Mouse (Mus musculus): ENCODE measurements around the gene Wwox.

Gene Wwox

GRCm38 (mm10) chr8:114801428-114802134 lies 362.1 kb downstream of the Wwox start:
- CTCF ChIA-PET, result interaction anchor here (1.0 kb wide), 1 partner anchor 82 kb away, joined by 7 read pairs; no protein-coding TSS in a partner anchor

DNA sequence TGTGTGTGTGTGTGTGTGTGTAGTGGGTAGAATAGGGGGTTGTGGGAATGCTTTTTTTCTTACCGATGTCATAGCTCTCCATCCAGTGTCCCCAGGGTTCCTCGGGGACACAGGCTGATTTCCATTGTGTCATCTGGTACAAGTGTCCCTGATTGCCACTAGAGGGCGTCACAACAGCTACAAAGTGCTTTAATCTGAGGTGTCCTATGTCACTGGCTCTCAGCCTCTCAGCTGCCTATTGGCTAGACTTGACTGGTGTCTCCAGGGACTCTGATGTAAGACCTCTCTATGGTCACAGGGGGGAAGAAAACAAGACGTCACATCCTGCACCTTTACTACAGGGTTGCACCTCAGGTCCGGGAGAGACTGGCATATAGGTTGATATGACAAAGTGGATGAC lies 363.7 kb downstream of the Wwox start:
- CTCF ChIA-PET, result interaction anchor here (0.6 kb wide), 1 partner anchor 13 kb away, joined by 4 read pairs; no protein-coding TSS in a partner anchor

- CTCF ChIA-PET, result no interaction called here
These were observed 367.5 kb downstream of the Wwox start for GRCm38 (mm10) chr8:114806826-114807420.

DNA sequence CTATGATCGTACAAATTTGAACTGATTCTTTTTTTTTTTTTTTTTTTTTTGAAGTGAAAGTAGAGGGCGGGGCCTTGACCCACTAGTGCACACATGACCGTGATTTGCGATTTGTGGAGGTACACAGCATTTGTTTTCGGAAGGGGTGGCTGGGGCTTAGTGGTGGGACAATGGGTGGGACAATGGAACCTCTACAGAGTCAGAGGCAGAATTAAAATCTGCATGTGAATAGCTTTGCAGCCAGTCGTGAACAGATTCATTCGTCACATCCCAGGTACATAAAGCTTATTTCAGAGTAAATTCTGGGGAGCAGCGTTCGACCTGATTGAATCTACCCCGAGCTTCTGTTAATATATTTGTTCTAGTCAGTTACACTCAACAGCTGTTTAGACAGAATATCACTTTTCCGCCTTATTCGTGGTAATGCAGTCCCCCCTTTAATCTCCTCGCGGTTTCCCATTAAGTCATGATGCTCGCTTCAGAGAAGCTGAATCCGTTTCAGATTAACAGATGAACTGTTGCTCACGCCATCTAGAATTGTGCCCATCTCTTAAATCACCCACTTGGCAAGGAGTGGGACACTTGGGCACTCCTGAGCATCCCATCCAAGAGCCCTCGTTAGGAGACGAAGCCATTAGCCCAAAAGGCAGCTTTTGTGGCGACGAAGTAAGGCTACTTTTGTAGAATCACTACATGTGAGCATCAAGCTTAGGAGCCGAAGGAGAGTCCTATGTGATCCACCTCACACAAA lies 368.4 kb downstream of the Wwox start:
- CTCF ChIA-PET, result interaction anchor here (0.6 kb wide), 1 partner anchor 12 kb away, joined by 7 read pairs; no protein-coding TSS in a partner anchor

- CTCF ChIA-PET, result interaction anchor here (0.5 to 0.6 kb wide), 2 partner anchors 18 to 100 kb away, joined by 3 read pairs; no protein-coding TSS in a partner anchor
These were observed 371.0 kb downstream of the Wwox start for GRCm38 (mm10) chr8:114810470-114810869.

- CTCF ChIA-PET, result no interaction called here
These were observed 374.4 kb downstream of the Wwox start for GRCm38 (mm10) chr8:114813830-114814229.

DNA sequence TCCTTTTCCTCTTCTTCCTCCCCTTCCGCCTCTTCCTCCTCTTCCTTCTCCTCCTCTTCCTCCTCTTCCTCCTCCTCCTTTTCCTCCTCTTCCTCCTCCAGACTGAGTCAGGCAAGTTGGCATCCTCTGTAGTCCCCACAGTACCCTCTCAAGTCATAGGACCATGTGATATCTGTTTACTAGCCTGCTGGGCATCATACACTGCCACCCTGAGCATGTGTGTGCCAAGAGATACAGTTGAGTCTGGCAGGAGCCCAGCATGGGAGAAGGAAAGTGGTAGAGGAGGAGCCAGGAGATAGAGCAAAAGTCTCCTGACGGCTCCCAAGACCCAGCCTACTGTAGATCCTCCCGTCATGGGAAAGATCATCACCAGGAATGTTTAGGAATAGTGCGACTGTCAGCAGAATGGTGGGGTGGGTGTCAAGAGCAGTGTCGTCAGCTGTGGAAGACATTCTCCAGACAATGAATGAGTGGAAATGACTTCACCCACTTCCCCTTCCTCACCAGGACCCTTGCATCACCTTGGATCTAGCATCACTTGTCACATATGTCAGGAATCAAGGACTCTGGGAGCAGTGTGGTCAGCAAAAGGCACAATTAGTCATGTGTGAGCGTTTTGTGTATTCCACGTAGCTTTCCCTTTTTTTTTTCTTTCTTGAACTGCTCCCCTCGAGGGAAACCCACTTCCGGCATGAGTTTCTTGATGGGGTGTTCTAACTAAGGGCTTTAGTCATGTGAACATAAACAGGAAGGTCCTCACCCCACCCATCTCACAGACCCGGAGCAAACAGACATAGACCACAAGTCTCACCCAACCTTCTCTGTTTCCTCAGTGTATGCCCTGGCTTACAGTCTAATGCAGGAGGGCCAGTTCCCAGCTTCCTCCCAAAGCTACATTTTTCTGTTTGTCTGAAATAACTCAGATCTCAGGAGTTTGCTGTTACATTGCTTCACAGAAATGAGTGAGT lies 375.6 kb downstream of the Wwox start:
- CTCF ChIA-PET, result no interaction called here

DNA sequence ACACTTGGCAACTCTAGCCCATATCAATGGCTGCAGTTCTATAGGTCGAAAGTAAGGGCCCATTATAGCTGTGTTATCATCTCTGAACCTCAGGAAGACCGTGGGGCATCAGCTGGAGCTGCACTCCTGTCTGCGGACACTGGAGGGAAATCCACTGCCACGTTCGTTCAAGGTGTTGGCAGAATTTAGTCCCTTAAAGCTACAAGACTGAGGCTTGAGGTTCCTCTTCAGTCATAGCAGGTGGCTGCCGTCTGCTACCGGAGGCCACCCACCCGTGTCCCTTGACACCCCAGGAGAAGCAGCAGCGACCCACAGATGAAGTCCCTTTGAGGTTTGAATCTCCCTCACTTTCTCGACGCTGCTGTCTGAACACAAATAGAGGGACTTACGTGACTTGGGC lies 376.9 kb downstream of the Wwox start:
- CTCF ChIA-PET, result interaction anchor here (0.7 to 1.0 kb wide), 3 partner anchors 13 to 67 kb away, joined by 3 to 6 read pairs (median 4); no protein-coding TSS in a partner anchor

GRCm38 (mm10) chr8:114816949-114817348 lies 377.5 kb downstream of the Wwox start:
- CTCF ChIA-PET, result interaction anchor here (0.7 to 1.0 kb wide), 2 partner anchors 14 to 67 kb away, joined by 4 to 6 read pairs; no protein-coding TSS in a partner anchor

DNA sequence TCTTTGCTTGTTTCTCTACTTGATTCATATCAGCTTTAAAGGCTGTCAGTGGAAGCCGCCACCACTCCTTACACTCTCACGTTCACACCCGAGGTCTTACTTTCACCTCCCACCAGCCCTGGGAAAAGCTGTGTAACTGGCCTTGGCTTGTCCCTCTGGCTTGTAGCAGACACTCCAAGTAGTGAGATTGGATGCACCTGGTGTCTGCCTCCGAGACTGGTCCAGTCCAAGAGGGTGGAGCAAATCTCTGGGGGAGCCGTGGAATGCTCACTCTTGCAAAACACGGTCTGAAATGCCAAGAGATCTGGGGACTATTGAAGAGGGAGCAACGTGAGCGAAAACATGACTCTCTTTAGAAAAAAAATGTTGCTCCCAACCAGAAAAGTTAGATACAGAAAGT lies 382.1 kb downstream of the Wwox start:
- CTCF ChIA-PET, result no interaction called here

DNA sequence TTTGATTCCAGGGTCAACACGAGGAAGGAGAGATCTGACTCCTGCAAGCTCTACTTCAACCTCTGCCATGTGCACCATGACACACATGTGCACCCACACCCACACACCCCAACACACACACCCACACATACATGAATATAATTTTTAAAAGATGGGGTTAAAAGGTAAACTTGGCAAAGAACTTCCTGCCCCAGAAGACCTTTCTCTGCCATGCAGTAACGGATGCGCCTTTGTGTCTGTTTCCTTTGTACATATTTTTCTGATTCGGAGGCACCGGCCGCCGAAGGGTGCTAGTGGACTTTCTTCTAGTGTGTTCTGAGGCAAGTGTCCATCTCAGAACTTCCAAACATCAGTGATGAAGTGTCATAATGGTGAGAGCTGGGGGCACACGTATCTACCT lies 386.0 kb downstream of the Wwox start:
- CTCF ChIA-PET, result no interaction called here

GRCm38 (mm10) chr8:114826991-114827390 lies 387.5 kb downstream of the Wwox start:
- CTCF ChIA-PET, result interaction anchor here (0.7 kb wide), 1 partner anchor 650 kb away, joined by 4 read pairs; no protein-coding TSS in a partner anchor

DNA sequence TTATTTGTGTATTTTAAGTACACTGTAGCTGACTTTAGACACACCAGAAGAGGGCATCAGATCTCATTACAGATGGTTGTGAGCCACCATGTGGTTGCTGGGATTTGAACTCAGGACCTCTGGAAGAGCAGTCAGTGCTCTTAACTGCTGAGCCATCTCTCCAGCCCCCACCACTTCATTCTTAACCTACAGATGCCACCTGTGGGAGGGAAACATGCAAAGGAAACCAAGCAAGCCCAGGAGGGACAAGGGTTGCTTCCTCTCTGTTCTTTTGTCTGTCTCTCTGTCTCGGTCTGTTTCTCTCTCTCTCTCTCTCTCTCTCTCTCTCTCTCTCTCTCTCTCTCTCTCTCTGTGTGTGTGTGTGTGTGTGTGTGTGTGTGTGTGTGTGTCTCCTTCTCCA lies 388.4 kb downstream of the Wwox start:
- CTCF ChIA-PET, result interaction anchor here (0.7 to 0.9 kb wide), 2 partner anchors 16 to 649 kb away, joined by 3 to 4 read pairs; no protein-coding TSS in a partner anchor

- CTCF ChIA-PET, result no interaction called here
These were observed 392.1 kb downstream of the Wwox start for GRCm38 (mm10) chr8:114831595-114831994.

- CTCF ChIA-PET, result no interaction called here
These were observed 392.9 kb downstream of the Wwox start for GRCm38 (mm10) chr8:114832251-114832774.

DNA sequence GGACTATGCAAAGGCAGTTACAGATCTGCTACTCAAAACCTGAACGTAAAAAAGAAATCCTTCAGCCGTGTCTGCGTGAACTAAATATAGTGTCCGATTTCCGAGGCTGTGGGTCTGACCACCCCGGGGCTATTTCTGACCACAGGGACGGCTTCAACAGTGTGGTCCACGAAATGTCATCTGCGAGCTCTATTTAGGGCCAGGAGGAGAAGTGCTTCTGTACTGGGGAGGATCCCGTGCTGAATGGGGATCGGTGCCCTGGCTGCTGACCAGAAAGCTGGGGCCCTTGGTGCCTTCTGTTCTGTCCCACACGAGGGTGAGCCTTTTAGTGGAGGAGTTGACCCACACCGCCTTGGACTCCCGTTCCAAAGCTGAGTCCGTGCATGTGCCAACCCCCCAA lies 395.3 kb downstream of the Wwox start:
- CTCF ChIA-PET, result no interaction called here

- CTCF ChIA-PET, result interaction anchor here (0.5 to 0.6 kb wide), 2 partner anchors 71 to 91 kb away, joined by 5 to 6 read pairs; no protein-coding TSS in a partner anchor
These were observed 400.5 kb downstream of the Wwox start for GRCm38 (mm10) chr8:114839998-114840397.

DNA sequence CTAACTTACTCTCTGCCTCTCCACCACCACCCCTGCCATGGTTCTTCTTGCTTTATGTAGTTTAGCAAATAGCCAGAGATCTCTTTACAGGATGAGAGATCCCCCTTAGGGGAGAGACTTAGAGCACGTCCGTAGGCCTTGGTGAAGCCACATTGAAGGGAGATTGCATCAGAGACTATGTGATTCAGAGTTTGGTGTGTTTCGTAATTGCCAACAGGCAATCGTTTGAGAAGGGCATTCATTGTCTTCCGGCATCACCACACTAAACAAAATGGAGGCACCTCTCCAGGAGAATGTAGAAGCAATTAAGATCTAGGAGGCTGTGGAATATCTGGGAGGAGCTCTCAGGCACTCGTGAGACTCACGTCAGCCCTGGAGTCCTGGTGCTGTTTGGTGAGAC lies 408.2 kb downstream of the Wwox start:
- CTCF ChIA-PET, result no interaction called here

DNA sequence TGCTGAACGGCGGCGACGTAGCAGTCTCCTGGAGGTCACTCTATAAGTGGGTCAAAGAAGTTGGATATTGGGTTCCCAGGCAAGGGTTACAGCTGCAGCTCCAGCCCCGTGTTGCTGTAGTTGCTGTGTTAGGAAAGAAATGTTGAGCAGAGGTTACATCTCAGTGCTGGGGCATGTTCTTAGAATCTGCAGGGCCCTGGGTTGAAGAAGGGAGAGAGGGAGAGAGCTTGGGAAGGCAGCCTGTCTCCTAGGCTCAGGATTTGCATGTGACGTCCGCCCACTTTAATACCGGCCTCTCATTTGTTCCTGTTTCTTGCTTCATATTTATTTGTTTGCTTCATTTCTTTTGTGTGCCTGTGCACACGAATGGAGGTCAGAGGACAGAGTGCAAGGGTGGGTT lies 410.0 kb downstream of the Wwox start:
- CTCF ChIA-PET, result interaction anchor here (0.6 kb wide), 1 partner anchor 162 kb away, joined by 7 read pairs; no protein-coding TSS in a partner anchor

DNA sequence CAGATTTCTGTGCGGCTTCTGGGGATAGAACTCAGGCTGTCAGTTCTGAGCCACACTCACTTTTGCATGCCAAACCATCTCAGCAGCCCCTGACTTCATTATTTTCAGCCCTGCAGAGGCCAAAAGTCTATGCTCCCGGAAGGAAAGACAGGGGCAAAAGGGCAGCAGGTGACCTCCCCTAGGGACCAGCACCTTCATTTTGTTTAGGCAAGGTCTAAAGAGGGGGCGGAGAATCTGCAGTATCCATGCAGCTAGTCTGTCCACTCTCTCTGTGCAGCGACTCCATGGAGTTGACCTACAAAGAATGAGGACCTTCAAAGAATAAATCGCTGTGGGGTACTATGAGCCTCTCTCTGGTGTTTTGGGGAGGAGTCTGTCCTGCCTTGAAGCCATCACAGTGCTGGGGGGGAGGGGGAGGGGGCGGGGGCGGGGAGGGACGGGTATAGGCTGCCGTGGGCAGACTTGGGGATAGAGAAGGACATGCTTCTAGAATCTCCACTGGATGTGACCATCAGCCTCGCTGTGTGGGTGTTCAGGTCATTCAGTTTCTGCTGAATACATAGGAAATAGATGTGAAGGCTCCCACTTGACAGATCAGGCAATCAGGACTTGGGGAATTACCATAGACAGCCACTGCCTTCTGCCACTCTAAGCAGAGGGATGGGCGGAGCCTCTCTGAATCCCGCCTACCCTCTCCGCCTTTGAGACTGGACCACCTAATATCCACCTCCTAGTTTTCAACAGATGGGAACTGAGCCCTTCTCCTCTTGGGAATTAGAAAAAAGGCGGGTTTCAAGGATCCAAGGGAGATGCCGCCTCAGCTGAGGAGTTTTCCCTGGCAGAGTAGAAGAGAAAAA lies 410.8 kb downstream of the Wwox start:
- CTCF ChIA-PET, result no interaction called here
